Mouse (Mus musculus): ENCODE results near the gene Hist2h3b. TPM values are rescaled to one million over a fixed set of nuclear protein-coding genes. Genes with fewer than 3 reads are reported as not detected.
"Not testable (repeated sequence)": the region's sequence is repeated elsewhere in the genome, so short reads cannot be mapped to it uniquely, and the experiment has no call there.

The Hist2h3b gene
- total RNA-seq, 1 experiment from 2014 or later, result 165 TPM

GRCm38 (mm10) chr3:96262979-96263550, 5.4 kb upstream of the Hist2h3b start, which contains the start of gene Hist2h4:
TSS of gene Hist2h4 (minus strand) at chr3:96263311.
- DNase-seq, result peak; percentile 89

- peak; percentile 34 for DNase-seq
Observed at GRCm38 (mm10) chr3:96263558-96264403, 4.7 kb upstream of the Hist2h3b start.

- no peak for DNase-seq
Observed at GRCm38 (mm10) chr3:96264404-96264949, 4.0 kb upstream of the Hist2h3b start.

GRCm38 (mm10) chr3:96266132-96266710, 2.2 kb upstream of the Hist2h3b start:
- DNase-seq, result no peak

- no peak for DNase-seq
Observed at GRCm38 (mm10) chr3:96267541-96267940, 913 bp upstream of the Hist2h3b start.

- not testable (repeated sequence) for DNase-seq
Observed at GRCm38 (mm10) chr3:96268776-96269378, 423 bp downstream of the Hist2h3b start.

- DNase-seq, result peak; percentile 70
Observed at GRCm38 (mm10) chr3:96269511-96270474, 1.3 kb downstream of the Hist2h3b start, which contains the start of gene Hist2h2bb. TSS of gene Hist2h2bb (plus strand) at chr3:96269752.

GRCm38 (mm10) chr3:96273591-96274465, 5.4 kb downstream of the Hist2h3b start:
- DNase-seq, result no peak

- DNase-seq, result no peak
Observed at GRCm38 (mm10) chr3:96277428-96277799, 9.0 kb downstream of the Hist2h3b start.

GRCm38 (mm10) chr3:96277800-96278624, 9.6 kb downstream of the Hist2h3b start:
- DNase-seq, result peak; percentile 88

GRCm38 (mm10) chr3:96280660-96281059, 12.2 kb downstream of the Hist2h3b start:
- DNase-seq, result no peak

- no peak for DNase-seq
Observed at GRCm38 (mm10) chr3:96284457-96284856, 16.0 kb downstream of the Hist2h3b start.

- DNase-seq, result not testable (repeated sequence)
Observed at GRCm38 (mm10) chr3:96287334-96287733, 18.9 kb downstream of the Hist2h3b start.

GRCm38 (mm10) chr3:96289201-96289600, 20.7 kb downstream of the Hist2h3b start:
- DNase-seq, result no peak

GRCm38 (mm10) chr3:96290727-96291126, 22.3 kb downstream of the Hist2h3b start:
- DNase-seq, result not testable (repeated sequence)

- no peak for DNase-seq
Observed at GRCm38 (mm10) chr3:96292641-96293040, 24.2 kb downstream of the Hist2h3b start.

GRCm38 (mm10) chr3:96293368-96293767, 24.9 kb downstream of the Hist2h3b start:
- DNase-seq, result no peak

- no peak for DNase-seq
Observed at GRCm38 (mm10) chr3:96293787-96294186, 25.3 kb downstream of the Hist2h3b start, which contains the start of gene Fcgr1. TSS of gene Fcgr1 (minus strand) at chr3:96293969.

GRCm38 (mm10) chr3:96298360-96298759, 29.9 kb downstream of the Hist2h3b start:
- no peak for DNase-seq
